ENCODE assay signal across 8 mouse cellular contexts in genomic region chr3:146812901-146813393, GRCm38 (mm10). TPM values are rescaled to one million over a fixed set of nuclear protein-coding genes. Genes with fewer than 3 reads are reported as not detected.
A peak's percentile ranks its signal among the peaks of the same experiment; 100 is the strongest.
DNase-seq lines count a peak whose midpoint lies in the region; ATAC-seq lines count a peak whose summit lies in the region.

TSS of gene Prkacb (minus strand) at chr3:146812990.

- H3K4me1 ChIP-seq in hindbrain, embryonic 16.5 days (ENCODE audit: control insufficient read depth, insufficient read depth, low read depth, low read length) = peaks cover 14% of the 10 kb centered on the region

- peak within 1 kb of the TSS; percentile 84 for H3K4me2 ChIP-seq in hindbrain, embryonic 16.5 days (ENCODE audit: low read length)

- no peaks in the 10 kb centered on the region for H3K36me3 ChIP-seq in hindbrain, embryonic 16.5 days (ENCODE audit: control insufficient read depth, insufficient read depth, low read length)
- no peaks in the 10 kb centered on the region for H3K36me3 ChIP-seq in macrophage (ENCODE audit: inconsistent target)

- DNase-seq in T-cell, adult 2 months (ENCODE audit: low spot score) = peak; percentile 89
- DNase-seq in cerebellum, postnatal 36 days = peak; percentile 92 to 93
- peak; percentile 90 for DNase-seq in gastrocnemius, adult 18-20 months (ENCODE audit: low spot score)
- DNase-seq in left cerebral cortex, adult 18-20 months (ENCODE audit: low spot score in 2 of 2) = peak; percentile 87 to 92
- DNase-seq in right cerebral cortex, adult 18-20 months = peak; percentile 90
- DNase-seq in urinary bladder, postnatal 10 days (ENCODE audit: low spot score) = peak; percentile 68

- H3K4me3 ChIP-seq in hindbrain, embryonic 16.5 days (ENCODE audit: low read length) = peak within 1 kb of the TSS; percentile 89
- H3K4me3 ChIP-seq in macrophage (ENCODE audit: inconsistent target) = peak within 1 kb of the TSS; percentile 61

- H3K27me3 ChIP-seq in hindbrain, embryonic 16.5 days (replicated peaks; ENCODE audit: control insufficient read depth, insufficient read depth, low read length) = no peaks in the 10 kb centered on the region; the same call in 1 of the 2 replicates

- peak within 1 kb of the TSS; percentile 83 for H3K9ac ChIP-seq in hindbrain, embryonic 16.5 days (ENCODE audit: low read depth, low read length)

- H3K27ac ChIP-seq in hindbrain, embryonic 16.5 days (ENCODE audit: low read depth, low read length) = peak within 1 kb of the TSS; percentile 95
- peak within 1 kb of the TSS; percentile 24; the same call in 1 of the 2 replicates for H3K27ac ChIP-seq in macrophage

- 1% methylated on average over 36 of the region's 60 CpGs for WGBS in hindbrain, embryonic 16.5 days
- WGBS in macrophage (ENCODE audit: missing documents) = under 1% methylated on average over 59 of the region's 60 CpGs

- H3K79me2 ChIP-seq in macrophage (ENCODE audit: inconsistent target) = peaks cover 36% of the 10 kb centered on the region; the same call in 1 of the 2 replicates

- peak; percentile 97 for ATAC-seq in hindbrain, embryonic 16.5 days

- H3K9me3 ChIP-seq in hindbrain, embryonic 16.5 days (ENCODE audit: control insufficient read depth, low read length) = no peaks in the 10 kb centered on the region

RNA-seq across cellular contexts. Expression of gene Prkacb, which starts in this region (rescaled TPM):
- 10 to 100 TPM; 40.0 to 49.3 TPM for total RNA-seq in gastrocnemius, adult 18-20 months (2021)
- polyA plus RNA-seq in hindbrain, embryonic 16.5 days (2015; fragmentation: Nextera tagmentation; extraction: Ambion mirVana) = 199 and 204 TPM in 2 replicates
- total RNA-seq in left cerebral cortex, adult 18-20 months (2021) = 100 to 1,000 TPM; 453 to 516 TPM
- total RNA-seq in macrophage (2018; cell fraction: chromatin; rRNA removed) = 10 to 100 TPM; 11.1 to 62.0 (median 36.3) TPM
- total RNA-seq in macrophage (2018; cell fraction: cytosol; rRNA removed) = 100 to 1,000 TPM in 23 of 26 experiments, 10 to 100 TPM in 3; 75.7 to 161 (median 121) TPM
- 100 to 1,000 TPM in 6 of 26 experiments, 10 to 100 TPM in 20; 43.7 to 141 (median 71.9) TPM for total RNA-seq in macrophage (2018; cell fraction: nucleus; rRNA removed)
- 105 to 179 TPM (median 113 TPM) in 3 replicates for polyA plus RNA-seq in macrophage (2018)

Comparison
In these comparisons a context has a peak if more than half of its experiments do, and no peak if none do; other contexts are left out.
1. Peak in every context shown above with its lines: DNase-seq, ATAC-seq, H3K4me3 ChIP-seq and H3K27ac ChIP-seq.
2. RNA of gene Prkacb (total RNA-seq): 453 to 516 TPM in left cerebral cortex, adult 18-20 months; 40.0 to 49.3 TPM in gastrocnemius, adult 18-20 months; every median in the first group is over 4 times any median in the second.